Mouse (Mus musculus): ENCODE results near the gene Nusap1. TPM values are rescaled to one million over a fixed set of nuclear protein-coding genes. Genes with fewer than 3 reads are reported as not detected.

Gene Nusap1
- polyA plus RNA-seq (2015; fragmentation: Nextera tagmentation; extraction: Ambion mirVana), result 68.5 and 69.7 TPM in 2 replicates

GRCm38 (mm10) chr2:119618199-119618982 lies at the start of gene Nusap1, which contains the start of gene Oip5:
Nusap1 (plus strand) TSS chr2:119618298.
Oip5 (minus strand) TSS chr2:119618469.
- 0 out of 2 replicates have a peak, but pooled peaks cover 7% of the 10 kb centered on the region for H3K4me1 ChIP-seq
- peak within 1 kb of the TSS; percentile 90 for H3K4me3 ChIP-seq (replicated peaks)
- peak within 1 kb of the TSS; percentile 59 for H3K27ac ChIP-seq
- H3K9me3 ChIP-seq, result no peaks in the 10 kb centered on the region
- H3K4me2 ChIP-seq, result peak within 1 kb of the TSS; percentile 82
- no peaks in the 10 kb centered on the region for H3K36me3 ChIP-seq
- no peaks in the 10 kb centered on the region for H3K27me3 ChIP-seq (replicated peaks)
- ATAC-seq (ENCODE audit: insufficient read depth, low FRiP score, low read depth), result peak; percentile 100
- H3K9ac ChIP-seq, result peak within 1 kb of the TSS; percentile 45; the same call in 1 of the 2 replicates
- 0% methylated on average over 55 of the region's 55 CpGs for WGBS

GRCm38 (mm10) chr2:119572471-119572870 lies 45.6 kb upstream of the Nusap1 start:
- no peaks in the 10 kb centered on the region for H3K9me3 ChIP-seq
- no peak overlapping the region for H3K27ac ChIP-seq
- no peak overlapping the region for H3K4me3 ChIP-seq (replicated peaks)
- H3K36me3 ChIP-seq, result no peaks in the 10 kb centered on the region
- no peaks in the 10 kb centered on the region for H3K27me3 ChIP-seq (replicated peaks)
- 76% methylated on average over 1 of the region's 1 CpGs for WGBS
- H3K4me2 ChIP-seq, result no peak overlapping the region
- no peak for ATAC-seq (ENCODE audit: insufficient read depth, low FRiP score, low read depth)
- H3K4me1 ChIP-seq, result no peaks in the 10 kb centered on the region
- no peak overlapping the region for H3K9ac ChIP-seq

- Histone ChIP-seq H3K27ac (no peak overlapping the region), H3K4me2 (no peak overlapping the region), H3K36me3 (no peaks in the 10 kb centered on the region; the same call in 1 of the 2 replicates), H3K4me1 (no peaks in the 10 kb centered on the region), H3K9me3 (no peaks in the 10 kb centered on the region), H3K27me3 (replicated peaks) (no peaks in the 10 kb centered on the region), H3K9ac (no peak overlapping the region), H3K4me3 (replicated peaks) (no peak overlapping the region)
- no peak for ATAC-seq (ENCODE audit: insufficient read depth, low FRiP score, low read depth)
- WGBS, result 92% methylated on average over 3 of the region's 3 CpGs
Measured at GRCm38 (mm10) chr2:119581571-119581970, 36.5 kb upstream of the Nusap1 start.

GRCm38 (mm10) chr2:119583439-119583838 lies 34.7 kb upstream of the Nusap1 start:
- Histone ChIP-seq H3K27ac (no peak overlapping the region), H3K4me1 (no peaks in the 10 kb centered on the region), H3K9ac (no peak overlapping the region), H3K9me3 (no peaks in the 10 kb centered on the region), H3K36me3 (no peaks in the 10 kb centered on the region; the same call in 1 of the 2 replicates), H3K4me3 (replicated peaks) (no peak overlapping the region), H3K27me3 (replicated peaks) (no peaks in the 10 kb centered on the region), H3K4me2 (no peak overlapping the region)
- 46% methylated on average over 2 of the region's 2 CpGs for WGBS
- no peak for ATAC-seq (ENCODE audit: insufficient read depth, low FRiP score, low read depth)

- H3K4me1 ChIP-seq, result no peaks in the 10 kb centered on the region
- H3K36me3 ChIP-seq, result no peaks in the 10 kb centered on the region; the same call in 1 of the 2 replicates
- no peak overlapping the region for H3K27ac ChIP-seq
- no peak for ATAC-seq (ENCODE audit: insufficient read depth, low FRiP score, low read depth)
- 86% methylated on average over 8 of the region's 8 CpGs for WGBS
- no peak overlapping the region for H3K4me2 ChIP-seq
- H3K4me3 ChIP-seq (replicated peaks), result no peak overlapping the region
- no peaks in the 10 kb centered on the region for H3K27me3 ChIP-seq (replicated peaks)
- H3K9me3 ChIP-seq, result no peaks in the 10 kb centered on the region
- no peak overlapping the region for H3K9ac ChIP-seq
Measured at GRCm38 (mm10) chr2:119584282-119584681, 33.8 kb upstream of the Nusap1 start.

GRCm38 (mm10) chr2:119587383-119587782 lies 30.7 kb upstream of the Nusap1 start:
- Histone ChIP-seq H3K9me3 (no peaks in the 10 kb centered on the region), H3K9ac (no peak overlapping the region), H3K36me3 (no peaks in the 10 kb centered on the region), H3K4me2 (no peak overlapping the region), H3K27me3 (replicated peaks) (no peaks in the 10 kb centered on the region), H3K27ac (no peak overlapping the region), H3K4me1 (no peaks in the 10 kb centered on the region), H3K4me3 (replicated peaks) (no peak overlapping the region)
- no peak for ATAC-seq (ENCODE audit: insufficient read depth, low FRiP score, low read depth)
- 15% methylated on average over 4 of the region's 4 CpGs for WGBS

GRCm38 (mm10) chr2:119591247-119591646 lies 26.9 kb upstream of the Nusap1 start:
- Histone ChIP-seq H3K9ac (no peak overlapping the region), H3K4me1 (peaks cover 5% of the 10 kb centered on the region; the same call in 1 of the 2 replicates), H3K36me3 (no peaks in the 10 kb centered on the region), H3K27me3 (replicated peaks) (no peaks in the 10 kb centered on the region), H3K9me3 (no peaks in the 10 kb centered on the region), H3K27ac (no peak overlapping the region), H3K4me3 (replicated peaks) (no peak overlapping the region), H3K4me2 (no peak overlapping the region)
- whole genome bisulfite sequencing, result 84% methylated on average over 3 of the region's 3 CpGs
- no peak for ATAC-seq (ENCODE audit: insufficient read depth, low FRiP score, low read depth)

GRCm38 (mm10) chr2:119593765-119594112 lies 24.4 kb upstream of the Nusap1 start:
- Histone ChIP-seq H3K36me3 (peaks cover 15% of the 10 kb centered on the region), H3K9ac (no peak overlapping the region), H3K27me3 (replicated peaks) (no peaks in the 10 kb centered on the region), H3K4me3 (replicated peaks) (peak overlapping the region; percentile 89), H3K9me3 (no peaks in the 10 kb centered on the region), H3K27ac (peak overlapping the region; percentile 81), H3K4me1 (peaks cover 5% of the 10 kb centered on the region; the same call in 1 of the 2 replicates), H3K4me2 (peak overlapping the region; percentile 50)
- peak; percentile 16; the same call in 1 of the 2 replicates for ATAC-seq (ENCODE audit: insufficient read depth, low FRiP score, low read depth)
- 9% methylated on average over 7 of the region's 7 CpGs for WGBS

- Histone ChIP-seq H3K4me2 (peak overlapping the region; percentile 60), H3K9me3 (no peaks in the 10 kb centered on the region), H3K9ac (peak overlapping the region; percentile 84), H3K36me3 (peaks cover 18% of the 10 kb centered on the region), H3K27me3 (replicated peaks) (no peaks in the 10 kb centered on the region), H3K4me1 (peaks cover 5% of the 10 kb centered on the region; the same call in 1 of the 2 replicates), H3K4me3 (replicated peaks) (peak overlapping the region; percentile 89), H3K27ac (peak overlapping the region; percentile 92)
- WGBS, result under 1% methylated on average over 61 of the region's 61 CpGs
- peak; percentile 96 for ATAC-seq (ENCODE audit: insufficient read depth, low FRiP score, low read depth)
Measured at GRCm38 (mm10) chr2:119594113-119594981, 23.8 kb upstream of the Nusap1 start.

GRCm38 (mm10) chr2:119595308-119595707 lies 22.8 kb upstream of the Nusap1 start:
- ATAC-seq (ENCODE audit: insufficient read depth, low FRiP score, low read depth), result no peak
- Histone ChIP-seq H3K9me3 (no peaks in the 10 kb centered on the region), H3K36me3 (peaks cover 23% of the 10 kb centered on the region), H3K27ac (no peak overlapping the region), H3K4me3 (replicated peaks) (peak overlapping the region; percentile 89), H3K4me1 (peaks cover 5% of the 10 kb centered on the region; the same call in 1 of the 2 replicates), H3K27me3 (replicated peaks) (no peaks in the 10 kb centered on the region), H3K9ac (peak overlapping the region; percentile 84), H3K4me2 (peak overlapping the region; percentile 60)
- 30% methylated on average over 4 of the region's 4 CpGs for WGBS

GRCm38 (mm10) chr2:119596781-119597330 lies 21.2 kb upstream of the Nusap1 start:
- ATAC-seq (ENCODE audit: insufficient read depth, low FRiP score, low read depth), result no peak
- WGBS, result 87% methylated on average over 8 of the region's 8 CpGs
- H3K27ac ChIP-seq, result no peak overlapping the region
- H3K4me1 ChIP-seq, result peaks cover 5% of the 10 kb centered on the region; the same call in 1 of the 2 replicates
- no peaks in the 10 kb centered on the region for H3K9me3 ChIP-seq
- H3K4me2 ChIP-seq, result no peak overlapping the region
- no peak overlapping the region for H3K4me3 ChIP-seq (replicated peaks)
- no peak overlapping the region for H3K9ac ChIP-seq
- H3K36me3 ChIP-seq, result peaks cover 28% of the 10 kb centered on the region
- H3K27me3 ChIP-seq (replicated peaks), result no peaks in the 10 kb centered on the region

Data from stomach, embryonic 15.5 days (tissue).